Mouse (Mus musculus) retina, postnatal 1 day (tissue): Measurements from ENCODE around the gene Acp2.

Experiments
- DNase-seq: peaks from one replicate; pipeline ENCODE4 v3.0.0-alpha.2; 2012

The Acp2 gene

GRCm38 (mm10) chr2:91256256-91257125 is 53.8 kb downstream of the Acp2 start:
- peak; percentile 81 for DNase-seq

- no peak for DNase-seq
Observed at GRCm38 (mm10) chr2:91257126-91257980, 54.7 kb downstream of the Acp2 start.

- no peak for DNase-seq
Observed at GRCm38 (mm10) chr2:91258054-91258453, 55.4 kb downstream of the Acp2 start.

GRCm38 (mm10) chr2:91258830-91259229 is 56.1 kb downstream of the Acp2 start:
- no peak for DNase-seq

GRCm38 (mm10) chr2:91259493-91259892 is 56.8 kb downstream of the Acp2 start:
- DNase-seq = no peak
